Mouse (Mus musculus): ENCODE data around the gene Ubald2. TPM values are rescaled to one million over a fixed set of nuclear protein-coding genes. Genes with fewer than 3 reads are reported as not detected.
A peak's percentile ranks its signal among the peaks of the same experiment; 100 is the strongest.
"Not testable (repeated sequence)": the region's sequence is repeated elsewhere in the genome, so short reads cannot be mapped to it uniquely, and the experiment has no call there.

Ubald2 gene
- polyA plus RNA-seq, 1 experiment from 2014 or later, result 34.5 TPM

DNA sequence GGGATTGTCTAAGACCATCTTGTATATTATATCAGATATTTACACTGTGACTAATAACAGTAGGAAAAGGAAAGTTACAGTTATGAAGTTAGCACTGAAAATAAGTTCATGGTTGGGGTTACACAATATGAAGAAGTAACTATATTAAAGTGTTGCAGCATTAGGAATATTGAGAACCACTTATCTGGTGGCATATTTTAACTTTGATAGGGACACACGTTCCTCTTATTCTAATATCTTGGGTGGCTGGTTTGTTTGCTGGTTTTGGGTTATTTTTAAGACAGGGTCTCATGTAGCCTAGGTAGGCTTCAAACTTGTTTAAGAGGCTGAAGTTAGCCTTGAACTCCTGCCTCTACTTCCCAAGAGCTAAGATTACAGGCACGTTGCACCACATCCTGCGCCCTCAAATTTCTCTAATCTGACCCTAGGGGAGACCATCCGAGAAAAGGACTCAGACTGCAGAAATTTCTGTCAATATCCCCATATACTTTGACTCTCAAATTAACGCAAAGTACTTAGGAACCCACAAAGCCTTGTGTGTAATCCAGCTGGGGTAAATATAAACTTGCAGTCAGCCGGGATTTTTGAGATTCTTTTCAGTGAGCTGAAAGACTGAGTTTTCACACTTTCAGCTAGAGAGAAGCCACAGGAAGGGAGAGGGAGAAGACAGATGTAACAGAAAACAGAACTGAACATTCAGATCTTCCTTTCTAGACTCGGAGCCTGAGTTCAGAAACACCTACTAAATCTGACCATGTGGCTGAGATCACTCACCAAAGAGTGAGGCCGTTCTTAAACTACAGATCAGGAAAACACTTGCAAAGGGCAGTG lies 36.2 kb upstream of the Ubald2 start:
- no peak for ATAC-seq (ENCODE audit: low read depth)
- no peak overlapping the region for H3K4me3 ChIP-seq (ENCODE audit: low read depth, low read length)
- WGBS (ENCODE audit: insufficient replicate concordance), result 45% methylated on average over 8 of the region's 8 CpGs
- no peaks in the 10 kb centered on the region for H3K9me3 ChIP-seq (replicated peaks; ENCODE audit: control insufficient read depth, low read length)
- no peak overlapping the region for H3K9ac ChIP-seq (ENCODE audit: low read depth, low read length)
- no peaks in the 10 kb centered on the region for H3K27me3 ChIP-seq (ENCODE audit: control insufficient read depth, insufficient read depth, low read depth, low read length)
- H3K27ac ChIP-seq (ENCODE audit: low read length), result no peak overlapping the region
- H3K4me1 ChIP-seq (ENCODE audit: control insufficient read depth, low read depth, low read length), result peaks cover 4% of the 10 kb centered on the region; the same call in 1 of the 2 replicates
- peaks cover 6% of the 10 kb centered on the region for H3K36me3 ChIP-seq (ENCODE audit: control insufficient read depth, insufficient read depth)
- no peak overlapping the region for H3K4me2 ChIP-seq (ENCODE audit: low read depth, low read length)

- peaks cover 6% of the 10 kb centered on the region for H3K36me3 ChIP-seq (ENCODE audit: control insufficient read depth, insufficient read depth)
- no peak for ATAC-seq (ENCODE audit: low read depth)
- no peak overlapping the region for H3K4me3 ChIP-seq (ENCODE audit: low read depth, low read length)
- H3K4me1 ChIP-seq (ENCODE audit: control insufficient read depth, low read depth, low read length), result peaks cover 4% of the 10 kb centered on the region; the same call in 1 of the 2 replicates
- no peak overlapping the region for H3K9ac ChIP-seq (ENCODE audit: low read depth, low read length)
- H3K27ac ChIP-seq (ENCODE audit: low read length), result no peak overlapping the region
- 83% methylated on average over 11 of the region's 11 CpGs for WGBS (ENCODE audit: insufficient replicate concordance)
- H3K27me3 ChIP-seq (ENCODE audit: control insufficient read depth, insufficient read depth, low read depth, low read length), result no peaks in the 10 kb centered on the region
- no peak overlapping the region for H3K4me2 ChIP-seq (ENCODE audit: low read depth, low read length)
- H3K9me3 ChIP-seq (replicated peaks; ENCODE audit: control insufficient read depth, low read length), result no peaks in the 10 kb centered on the region
Observed at GRCm38 (mm10) chr11:116398348-116398677, 35.6 kb upstream of the Ubald2 start.

DNA sequence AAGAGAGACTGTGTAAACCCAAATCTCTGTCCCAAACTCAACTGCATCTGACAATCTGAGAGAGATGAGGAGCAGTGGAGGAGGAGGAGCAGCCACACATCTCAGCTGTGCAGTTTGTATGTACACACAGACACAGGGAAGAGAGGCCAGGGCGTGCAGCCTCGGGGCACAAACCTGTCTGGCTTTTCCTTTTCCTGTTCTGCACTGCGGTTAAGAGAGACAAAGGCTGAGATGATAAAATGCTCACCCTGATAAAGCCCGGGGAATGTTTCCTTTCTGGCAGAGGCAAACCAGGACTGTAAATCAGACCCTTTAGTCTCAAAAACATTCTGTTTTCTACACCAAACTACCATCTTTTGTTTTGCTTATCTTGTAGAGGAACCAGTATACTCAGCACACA lies 33.3 kb upstream of the Ubald2 start:
- no peaks in the 10 kb centered on the region for H3K36me3 ChIP-seq (ENCODE audit: control insufficient read depth, insufficient read depth)
- H3K4me2 ChIP-seq (ENCODE audit: low read depth, low read length), result no peak overlapping the region
- no peak for ATAC-seq (ENCODE audit: low read depth)
- WGBS (ENCODE audit: insufficient replicate concordance), result 11% methylated on average over 4 of the region's 4 CpGs
- no peak overlapping the region for H3K27ac ChIP-seq (ENCODE audit: low read length)
- H3K4me3 ChIP-seq (ENCODE audit: low read depth, low read length), result no peak overlapping the region
- no peaks in the 10 kb centered on the region for H3K27me3 ChIP-seq (ENCODE audit: control insufficient read depth, insufficient read depth, low read depth, low read length)
- H3K9ac ChIP-seq (ENCODE audit: low read depth, low read length), result no peak overlapping the region
- H3K9me3 ChIP-seq (replicated peaks; ENCODE audit: control insufficient read depth, low read length), result no peaks in the 10 kb centered on the region
- no peaks in the 10 kb centered on the region; the same call in 1 of the 2 replicates for H3K4me1 ChIP-seq (ENCODE audit: control insufficient read depth, low read depth, low read length)

DNA sequence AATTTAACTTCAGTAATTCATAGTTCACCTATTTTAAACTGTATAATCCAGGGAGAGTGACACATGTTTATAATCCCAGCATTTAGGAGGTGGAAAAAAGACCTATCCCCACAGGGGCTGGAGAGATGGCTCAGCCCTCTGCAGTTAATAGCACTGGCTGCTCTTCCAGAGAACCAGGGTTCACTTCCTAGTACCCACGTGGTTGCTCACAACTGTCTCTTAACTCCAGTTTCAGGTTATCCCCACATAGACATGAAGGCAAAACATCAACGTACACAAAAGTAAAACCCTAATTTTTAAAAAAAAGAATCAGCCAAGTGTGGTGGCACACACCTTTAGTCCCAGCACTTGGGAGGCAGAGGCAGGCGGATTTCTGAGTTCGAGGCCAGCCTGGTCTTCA lies 28.3 kb upstream of the Ubald2 start:
- H3K9ac ChIP-seq (ENCODE audit: low read depth, low read length), result no peak overlapping the region
- 59% methylated on average over 4 of the region's 4 CpGs for WGBS (ENCODE audit: insufficient replicate concordance)

GRCm38 (mm10) chr11:116406231-116406728 lies 27.6 kb upstream of the Ubald2 start:
- Histone ChIP-seq H3K36me3 (ENCODE audit: control insufficient read depth, insufficient read depth) (no peaks in the 10 kb centered on the region), H3K9me3 (replicated peaks; ENCODE audit: control insufficient read depth, low read length) (no peaks in the 10 kb centered on the region), H3K4me1 (ENCODE audit: control insufficient read depth, low read depth, low read length) (no peaks in the 10 kb centered on the region), H3K4me3 (ENCODE audit: low read depth, low read length) (no peak overlapping the region), H3K9ac (ENCODE audit: low read depth, low read length) (no peak overlapping the region), H3K4me2 (ENCODE audit: low read depth, low read length) (no peak overlapping the region), H3K27ac (ENCODE audit: low read length) (no peak overlapping the region), H3K27me3 (ENCODE audit: control insufficient read depth, insufficient read depth, low read depth, low read length) (peaks cover 5% of the 10 kb centered on the region)
- WGBS (ENCODE audit: insufficient replicate concordance), result 77% methylated on average over 16 of the region's 16 CpGs
- no peak for ATAC-seq (ENCODE audit: low read depth)

More for the DNA sequence above, 28.3 kb upstream of the Ubald2 start:
- no peak overlapping the region for H3K4me3 ChIP-seq (ENCODE audit: low read depth, low read length)
- no peaks in the 10 kb centered on the region for H3K9me3 ChIP-seq (replicated peaks; ENCODE audit: control insufficient read depth, low read length)
- H3K4me2 ChIP-seq (ENCODE audit: low read depth, low read length), result no peak overlapping the region
- H3K36me3 ChIP-seq (ENCODE audit: control insufficient read depth, insufficient read depth), result no peaks in the 10 kb centered on the region
- no peaks in the 10 kb centered on the region; the same call in 1 of the 2 replicates for H3K4me1 ChIP-seq (ENCODE audit: control insufficient read depth, low read depth, low read length)
- no peak for ATAC-seq (ENCODE audit: low read depth)
- no peak overlapping the region for H3K27ac ChIP-seq (ENCODE audit: low read length)
- H3K27me3 ChIP-seq (ENCODE audit: control insufficient read depth, insufficient read depth, low read depth, low read length), result no peaks in the 10 kb centered on the region

- 80% methylated on average over 3 of the region's 3 CpGs for WGBS (ENCODE audit: insufficient replicate concordance)
- Histone ChIP-seq H3K4me1 (ENCODE audit: control insufficient read depth, low read depth, low read length) (peaks cover 16% of the 10 kb centered on the region), H3K9ac (ENCODE audit: low read depth, low read length) (no peak overlapping the region), H3K9me3 (replicated peaks; ENCODE audit: control insufficient read depth, low read length) (no peaks in the 10 kb centered on the region), H3K27me3 (ENCODE audit: control insufficient read depth, insufficient read depth, low read depth, low read length) (peaks cover 28% of the 10 kb centered on the region), H3K27ac (ENCODE audit: low read length) (no peak overlapping the region), H3K4me2 (ENCODE audit: low read depth, low read length) (no peak overlapping the region), H3K4me3 (ENCODE audit: low read depth, low read length) (no peak overlapping the region), H3K36me3 (ENCODE audit: control insufficient read depth, insufficient read depth) (no peaks in the 10 kb centered on the region)
- no peak for ATAC-seq (ENCODE audit: low read depth)
Observed at GRCm38 (mm10) chr11:116409008-116409407, 24.9 kb upstream of the Ubald2 start.

GRCm38 (mm10) chr11:116410415-116410814 lies 23.5 kb upstream of the Ubald2 start:
- H3K9ac ChIP-seq (ENCODE audit: low read depth, low read length); H3K36me3 ChIP-seq (ENCODE audit: control insufficient read depth, insufficient read depth); H3K4me3 ChIP-seq (ENCODE audit: low read depth, low read length); H3K27ac ChIP-seq (ENCODE audit: low read length); H3K4me2 ChIP-seq (ENCODE audit: low read depth, low read length); H3K9me3 ChIP-seq (replicated peaks; ENCODE audit: control insufficient read depth, low read length); ATAC-seq (ENCODE audit: low read depth): not testable (repeated sequence)
- H3K27me3 ChIP-seq (ENCODE audit: control insufficient read depth, insufficient read depth, low read depth, low read length), result peaks cover 28% of the 10 kb centered on the region
- 79% methylated on average over 4 of the region's 4 CpGs for WGBS (ENCODE audit: insufficient replicate concordance)
- H3K4me1 ChIP-seq (ENCODE audit: control insufficient read depth, low read depth, low read length), result peaks cover 16% of the 10 kb centered on the region

GRCm38 (mm10) chr11:116411582-116411981 lies 22.3 kb upstream of the Ubald2 start:
- no peaks in the 10 kb centered on the region for H3K9me3 ChIP-seq (replicated peaks; ENCODE audit: control insufficient read depth, low read length)
- no peak for ATAC-seq (ENCODE audit: low read depth)
- peaks cover 16% of the 10 kb centered on the region for H3K4me1 ChIP-seq (ENCODE audit: control insufficient read depth, low read depth, low read length)
- no peaks in the 10 kb centered on the region for H3K36me3 ChIP-seq (ENCODE audit: control insufficient read depth, insufficient read depth)
- 42% methylated on average over 6 of the region's 6 CpGs for WGBS (ENCODE audit: insufficient replicate concordance)
- no peak overlapping the region for H3K4me3 ChIP-seq (ENCODE audit: low read depth, low read length)
- no peak overlapping the region for H3K27ac ChIP-seq (ENCODE audit: low read length)
- no peak overlapping the region for H3K9ac ChIP-seq (ENCODE audit: low read depth, low read length)
- H3K4me2 ChIP-seq (ENCODE audit: low read depth, low read length), result peak overlapping the region; percentile 99; the same call in 1 of the 2 replicates
- H3K27me3 ChIP-seq (ENCODE audit: control insufficient read depth, insufficient read depth, low read depth, low read length), result peaks cover 28% of the 10 kb centered on the region

DNA sequence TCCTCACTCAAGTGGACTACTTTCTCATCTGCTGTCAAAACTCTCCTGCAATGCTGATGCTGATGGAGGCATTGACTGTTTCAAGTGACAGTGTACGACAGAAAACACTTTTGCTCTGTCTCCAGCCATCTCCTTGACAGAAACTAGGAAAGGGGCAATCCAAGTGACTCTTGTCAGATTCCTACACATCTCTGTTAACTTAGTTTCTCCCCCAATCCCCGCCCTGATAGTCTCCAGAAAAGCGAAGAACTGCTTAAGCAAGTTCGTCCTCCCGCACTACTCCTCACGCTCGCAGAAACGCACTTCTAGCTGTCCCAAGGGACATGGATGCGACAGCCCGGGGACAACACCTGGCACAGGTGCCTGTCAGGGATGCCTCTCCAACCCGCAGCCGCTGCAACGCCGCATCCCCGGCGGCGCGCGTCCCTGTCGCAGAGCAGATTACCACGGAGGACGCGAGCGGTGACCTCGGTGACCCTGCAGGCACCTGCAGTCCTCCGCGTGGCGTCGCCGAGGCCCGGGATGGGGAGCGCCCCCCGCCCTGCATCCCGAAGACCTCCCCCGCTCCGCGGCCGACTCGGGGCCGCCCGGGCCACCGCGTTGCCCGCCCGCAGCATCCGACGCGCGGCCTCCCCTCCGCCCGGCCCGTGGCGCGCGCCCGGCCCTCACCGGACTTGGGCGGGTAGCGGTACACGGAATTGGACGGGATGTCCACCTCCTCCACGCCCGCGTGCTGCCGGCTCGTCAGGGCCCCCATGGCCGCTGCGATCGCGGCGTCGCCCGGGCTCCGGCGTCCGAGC lies 21.7 kb upstream of the Ubald2 start:
- H3K27ac ChIP-seq (ENCODE audit: low read length), result no peak overlapping the region
- peak; percentile 62 for ATAC-seq (ENCODE audit: low read depth)
- peaks cover 16% of the 10 kb centered on the region for H3K4me1 ChIP-seq (ENCODE audit: control insufficient read depth, low read depth, low read length)
- H3K27me3 ChIP-seq (ENCODE audit: control insufficient read depth, insufficient read depth, low read depth, low read length), result peaks cover 28% of the 10 kb centered on the region
- H3K4me2 ChIP-seq (ENCODE audit: low read depth, low read length), result peak overlapping the region; percentile 99
- no peaks in the 10 kb centered on the region for H3K36me3 ChIP-seq (ENCODE audit: control insufficient read depth, insufficient read depth)
- WGBS (ENCODE audit: insufficient replicate concordance), result 2% methylated on average over 67 of the region's 76 CpGs
- no peaks in the 10 kb centered on the region for H3K9me3 ChIP-seq (replicated peaks; ENCODE audit: control insufficient read depth, low read length)
- peak overlapping the region; percentile 63 for H3K9ac ChIP-seq (ENCODE audit: low read depth, low read length)
- peak overlapping the region; percentile 69 for H3K4me3 ChIP-seq (ENCODE audit: low read depth, low read length)
